Mouse (Mus musculus): ENCODE data around the gene Errfi1.

Gene Errfi1

DNA sequence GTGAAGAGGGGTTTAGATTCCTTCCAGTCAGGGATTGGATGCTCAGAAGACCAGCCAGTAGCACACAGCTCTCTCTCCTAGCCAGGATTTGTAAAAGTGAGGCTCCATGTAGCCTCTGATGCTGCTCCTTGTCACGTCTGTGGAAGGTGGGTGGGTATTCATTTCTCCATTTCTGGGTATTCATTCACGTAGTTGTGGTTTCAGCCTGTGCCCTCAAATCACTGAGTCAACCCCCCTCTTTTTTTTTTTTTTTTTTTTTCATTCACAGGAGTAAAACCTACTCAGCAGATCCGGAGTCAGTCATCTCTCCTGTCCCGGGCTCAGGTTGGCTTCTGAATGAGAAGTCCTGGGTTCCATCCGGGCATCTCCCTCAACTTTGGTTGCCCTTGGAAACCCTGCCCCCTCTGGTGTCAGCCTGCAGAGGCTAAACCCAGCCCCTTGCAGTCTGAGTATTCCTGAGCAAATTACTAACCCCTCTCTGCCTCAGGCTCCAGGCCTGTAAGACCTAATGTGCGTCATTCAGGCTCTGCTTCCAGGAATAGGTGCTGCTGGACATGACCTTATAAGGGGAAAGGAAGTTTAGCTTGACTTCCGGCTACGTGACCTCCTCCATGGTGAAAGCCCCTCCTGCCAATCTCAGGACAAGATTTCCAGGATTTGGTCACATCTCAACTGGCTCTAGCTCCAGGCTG is 63.8 kb downstream of the Errfi1 start:
- no peak for DNase-seq
